Mouse (Mus musculus): ENCODE data around the gene Ndc80.
"Not testable (repeated sequence)": the region's sequence is repeated elsewhere in the genome, so short reads cannot be mapped to it uniquely, and the experiment has no call there.

Ndc80 gene

GRCm38 (mm10) chr17:71526711-71527564 lies at the start of gene Ndc80:
TSS of gene Ndc80 (minus strand) at chr17:71526857.
- peak; percentile 94 to 98 for DNase-seq

DNA sequence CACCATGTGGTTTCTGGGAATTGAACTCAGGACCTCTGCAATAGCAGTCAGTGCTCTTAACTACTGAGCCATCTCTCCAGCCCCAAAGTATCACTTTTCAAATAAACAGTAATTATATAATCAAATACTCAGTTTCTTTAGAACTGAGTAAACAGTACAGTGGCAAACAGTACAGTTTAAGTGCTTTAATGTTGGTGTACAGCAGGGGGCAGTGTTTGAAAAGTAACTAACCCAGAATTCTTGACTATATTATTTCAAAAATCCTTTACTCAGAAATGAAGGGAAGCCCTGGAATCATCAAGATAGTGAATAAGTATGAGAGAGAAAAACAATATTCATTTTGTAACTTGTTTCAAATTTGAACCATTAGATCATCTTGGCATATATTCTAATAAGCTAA lies 35.0 kb upstream of the Ndc80 start:
- peak in 1 of 2 experiments; percentile 54 for DNase-seq

DNA sequence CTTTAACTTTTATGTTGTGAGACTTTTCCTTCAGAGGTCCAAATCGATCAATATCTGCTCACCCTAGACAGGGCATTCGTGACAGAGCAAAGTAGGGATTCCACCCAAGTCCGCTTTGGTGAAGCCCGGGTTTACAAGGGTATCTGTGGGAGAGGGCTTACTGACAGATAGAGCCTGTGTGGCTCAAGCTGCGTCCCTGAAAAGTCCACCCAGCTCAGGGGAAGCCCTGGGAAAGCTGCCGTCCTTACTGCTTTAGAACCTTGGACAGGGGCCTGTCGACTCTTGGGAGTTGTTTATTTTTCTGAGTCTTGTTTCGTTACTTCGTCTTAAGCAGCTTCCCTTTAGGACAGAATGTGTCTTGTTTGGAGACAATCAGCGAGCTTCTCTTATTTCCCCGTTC lies 26.2 kb upstream of the Ndc80 start:
- DNase-seq: no peak

DNA sequence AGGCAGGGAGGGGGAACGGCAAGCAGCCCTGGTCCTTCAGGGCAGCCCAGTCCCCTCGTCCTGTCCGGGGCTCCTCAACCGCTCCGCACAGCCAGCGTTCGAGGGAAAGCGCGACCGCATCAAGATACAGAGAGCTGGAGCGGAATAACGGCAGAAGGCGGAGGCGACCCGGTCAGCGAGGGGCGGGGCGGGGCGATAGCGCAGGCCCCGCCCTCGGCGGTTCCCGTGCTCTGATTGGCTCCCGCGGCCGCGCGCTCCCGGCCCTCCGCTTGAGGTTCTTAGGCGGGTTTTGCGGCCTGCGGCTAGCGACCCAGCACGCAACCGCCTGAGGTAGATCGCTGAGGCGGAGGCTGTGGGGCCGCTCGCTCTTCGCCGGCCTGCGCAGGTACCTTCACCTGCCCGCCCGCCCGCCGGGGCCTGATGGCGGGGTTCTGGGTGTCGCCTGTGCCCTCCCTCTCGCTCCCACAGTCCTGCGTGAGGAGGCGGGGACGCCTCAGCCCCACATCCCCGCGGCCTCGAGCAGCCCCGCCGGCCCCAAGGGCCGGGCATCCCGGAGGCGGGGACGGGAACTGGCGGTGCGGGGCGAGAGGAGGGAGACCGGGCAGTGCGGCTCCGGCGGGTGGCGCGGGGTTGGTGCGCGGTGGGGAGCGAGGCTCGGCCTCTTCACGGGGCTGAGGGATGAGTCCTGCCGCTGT lies 25.2 kb upstream of the Ndc80 start, which contains the start of gene Spdya:
TSS of gene Spdya (plus strand) at position 305 of the 695 bp plus-strand sequence.
- peak; percentile 89 to 94 for DNase-seq

DNA sequence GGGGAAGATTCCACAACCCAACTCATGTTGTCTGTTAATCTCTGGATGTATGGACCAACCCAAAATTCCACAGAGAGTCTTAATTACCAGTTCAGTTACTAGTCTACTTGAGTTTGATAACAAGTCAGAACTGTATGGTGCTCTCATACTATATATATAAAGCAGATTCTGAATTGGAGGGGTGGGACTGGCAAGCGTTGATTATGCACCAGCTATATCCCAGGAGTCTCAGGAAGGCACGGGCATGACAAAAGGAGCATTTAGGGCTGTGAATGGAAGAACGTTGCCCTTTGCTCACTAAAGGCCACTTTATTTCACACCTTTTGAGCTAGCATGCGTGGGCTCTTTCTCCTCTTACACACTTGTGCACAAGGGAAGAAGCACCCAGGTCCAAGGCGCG lies 24.7 kb upstream of the Ndc80 start:
- DNase-seq: no peak

GRCm38 (mm10) chr17:71548586-71548985 lies 21.9 kb upstream of the Ndc80 start:
- DNase-seq: peak in 1 of 2 experiments; percentile 13

- no peak for DNase-seq
Observed at GRCm38 (mm10) chr17:71537164-71537563, 10.5 kb upstream of the Ndc80 start.

DNA sequence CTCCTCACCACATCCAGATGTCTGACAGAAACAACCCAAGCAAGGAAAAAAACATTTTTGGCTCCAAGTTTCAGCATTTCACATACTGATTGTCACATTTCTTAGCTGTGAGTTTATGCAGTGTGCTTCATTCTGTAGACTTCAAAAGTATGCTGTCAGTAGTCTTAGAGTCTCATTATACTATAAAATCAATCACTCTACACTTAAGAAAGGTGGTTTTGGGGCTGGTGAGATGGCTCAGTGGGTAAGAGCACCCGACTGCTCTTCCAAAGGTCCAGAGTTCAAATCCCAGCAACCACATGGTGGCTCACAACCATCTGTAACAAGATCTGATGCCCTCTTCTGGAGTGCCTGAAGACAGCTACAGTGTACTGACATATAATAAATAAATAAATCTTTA lies 8.9 kb upstream of the Ndc80 start:
- not testable (repeated sequence) for DNase-seq

GRCm38 (mm10) chr17:71528042-71528441 lies 1.4 kb upstream of the Ndc80 start:
- DNase-seq: no peak

GRCm38 (mm10) chr17:71526302-71526708 lies 352 bp downstream of the Ndc80 start:
- no peak for DNase-seq

- DNase-seq: no peak
Observed at GRCm38 (mm10) chr17:71510297-71510696, 16.4 kb downstream of the Ndc80 start.

GRCm38 (mm10) chr17:71506832-71507231 lies 19.8 kb downstream of the Ndc80 start:
- DNase-seq: no peak

- no peak for DNase-seq
Observed at GRCm38 (mm10) chr17:71495784-71496183, 30.9 kb downstream of the Ndc80 start.

DNA sequence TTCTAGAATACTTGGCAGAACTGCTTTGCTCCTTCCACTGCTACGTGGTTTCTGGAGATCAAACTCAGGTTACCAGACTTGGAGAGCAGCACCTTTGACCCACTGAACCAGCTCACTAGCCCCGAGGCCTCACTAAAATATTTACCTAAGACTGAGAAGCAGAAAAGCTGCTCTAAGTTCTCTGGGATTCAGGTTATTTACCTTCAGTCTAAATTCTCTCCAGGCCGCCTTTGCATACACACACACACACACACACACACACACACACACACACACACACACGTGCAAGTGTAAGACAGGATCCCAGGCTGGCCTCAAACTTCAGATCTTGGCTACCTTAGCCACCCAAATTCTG lies 35.3 kb downstream of the Ndc80 start:
- DNase-seq: no peak

GRCm38 (mm10) chr17:71490666-71491331 lies 35.9 kb downstream of the Ndc80 start:
- no peak for DNase-seq

GRCm38 (mm10) chr17:71489703-71490461 lies 36.8 kb downstream of the Ndc80 start:
- DNase-seq: no peak

DNA sequence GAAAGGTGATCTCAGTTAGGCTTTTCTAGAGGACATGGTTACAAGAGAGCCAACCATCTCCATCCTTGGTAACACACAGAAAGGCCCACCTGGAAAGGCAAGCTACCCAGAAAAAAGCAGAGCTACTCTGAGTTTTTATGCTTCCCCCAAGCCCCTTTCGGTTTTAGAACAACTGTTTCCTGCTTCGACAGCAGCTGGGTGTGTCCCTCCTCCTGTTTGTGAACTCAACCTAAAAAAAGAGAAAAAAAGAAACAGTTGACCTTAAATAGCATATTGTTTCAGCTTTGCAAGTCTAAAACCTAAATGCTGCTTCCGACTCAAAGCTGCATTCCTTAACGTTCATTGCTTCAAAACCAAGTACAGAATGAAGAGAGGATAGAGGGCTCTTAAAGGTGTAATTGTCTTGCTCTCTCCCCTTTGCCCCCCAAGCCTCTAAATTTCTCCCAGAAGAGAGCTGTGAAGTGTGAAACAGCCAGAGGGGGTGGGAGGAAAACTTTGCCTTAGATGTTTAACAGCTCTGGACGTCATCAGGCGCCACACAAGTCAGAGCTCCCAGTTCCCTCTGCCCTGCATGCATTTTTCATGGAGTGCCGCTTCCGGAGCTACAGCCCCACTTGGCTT lies 40.3 kb downstream of the Ndc80 start:
- peak; percentile 31 to 68 for DNase-seq

DNA sequence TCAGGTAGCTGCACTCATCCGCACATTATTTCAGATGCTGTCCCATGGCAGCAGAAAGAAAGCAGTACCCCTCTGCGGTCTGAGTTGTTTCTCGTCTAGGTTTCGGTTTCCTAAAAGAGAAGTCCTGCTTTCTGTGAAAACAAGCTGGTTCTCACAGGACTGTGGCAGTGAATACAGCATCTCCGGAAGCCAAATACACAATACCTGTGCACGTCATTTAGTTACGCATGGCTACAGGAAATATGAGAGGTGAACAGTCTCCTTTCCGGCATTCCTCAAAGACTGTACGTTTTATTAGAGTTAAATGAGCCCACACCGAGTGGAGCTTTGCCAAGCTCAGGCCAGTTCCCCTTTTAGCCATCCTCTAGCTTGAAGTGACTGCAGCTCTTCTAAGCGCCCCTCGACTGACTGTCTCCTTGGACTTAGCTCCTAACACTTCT lies 40.8 kb downstream of the Ndc80 start:
- peak; percentile 35 to 46 for DNase-seq

GRCm38 (mm10) chr17:71484711-71485110 lies 41.9 kb downstream of the Ndc80 start:
- DNase-seq: no peak

GRCm38 (mm10) chr17:71483418-71484060 lies 43.1 kb downstream of the Ndc80 start:
- DNase-seq: peak in 1 of 2 experiments; percentile 53

DNA sequence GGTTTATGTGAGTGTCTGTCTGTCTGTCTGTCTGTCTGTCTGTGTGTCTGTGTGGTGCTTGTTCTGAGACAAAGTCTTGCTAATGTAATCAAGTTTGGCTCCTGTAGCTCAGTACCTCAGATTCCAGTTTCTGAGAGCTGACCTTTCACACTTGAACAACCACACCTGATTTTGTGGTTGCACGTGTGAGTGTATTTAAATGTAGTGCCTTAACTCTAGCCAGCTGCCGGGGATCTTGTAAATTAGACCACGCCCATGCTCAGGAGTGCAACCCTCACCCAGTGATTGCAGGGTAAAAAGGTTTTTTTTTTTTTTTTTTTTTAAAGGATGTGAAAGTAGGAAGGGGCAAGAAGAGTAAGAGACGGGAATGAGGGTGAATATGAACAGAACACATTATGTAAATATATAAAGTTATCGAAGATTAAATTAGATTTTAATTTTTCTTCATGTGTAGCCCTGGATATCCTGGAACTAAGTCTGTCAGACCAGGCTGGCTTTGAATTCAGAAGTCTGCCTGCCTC lies 47.2 kb downstream of the Ndc80 start:
- peak in 1 of 2 experiments; percentile 40 for DNase-seq
